ENCODE assay signal across 18 mouse cellular contexts in genomic region chr10:60398051-60398814, GRCm38 (mm10). TPM values are rescaled to one million over a fixed set of nuclear protein-coding genes. Genes with fewer than 3 reads are reported as not detected.
DNase-seq lines count a peak whose midpoint lies in the region; ATAC-seq and TF ChIP-seq lines count a peak whose summit lies in the region.
"Had no signal": no experiment of that assay in that cellular context is flagged by ENCODE, and none has a peak within 500 bp of the region (broad histone marks: within the 10 kb centered on the region; RNA-seq: fewer than 3 reads in every experiment).

No protein-coding gene starts in this region.

- ATAC-seq in common myeloid progenitor, adult 5-6 weeks (replicated peaks; ENCODE audit: low read depth, poor library complexity, severe bottlenecking) = peak; percentile 40
- ATAC-seq in kidney, embryonic 15.5 days (replicated peaks; ENCODE audit: low FRiP score) = no peak

- H3K27me3 ChIP-seq in kidney, embryonic 15.5 days = no peaks in the 10 kb centered on the region
- H3K27me3 ChIP-seq: embryonic facial prominence, embryonic 12.5 days; hindbrain, embryonic 15.5 days; limb, embryonic 12.5 days; lung, embryonic 15.5 days; neural tube, embryonic 12.5 days had no signal

- no peak for DNase-seq in gastrocnemius, adult 2 months
- DNase-seq in gastrocnemius, postnatal 14 days = no peak
- DNase-seq in lung, postnatal 36 days = peak; percentile 31
- DNase-seq in lung, postnatal 25 days (ENCODE audit: low spot score) = no peak
- peak; percentile 59 for DNase-seq in naive thymus-derived CD4-positive, alpha-beta T cell, adult 2 months (ENCODE audit: low read depth)
- DNase-seq in lung, adult 2 months = no peak
- DNase-seq: cerebellum, postnatal 10 days; heart, postnatal 10 days; spleen, adult 18-20 months had no signal

- WGBS in lung, adult 2 months = 72% methylated on average over 10 of the region's 10 CpGs
- 88% methylated on average over 10 of the region's 10 CpGs for WGBS in kidney, embryonic 15.5 days

- H3K27ac ChIP-seq in gastrocnemius, adult 2 months = 0 out of 2 replicates have a peak overlapping the region, but pooled peaks have one; percentile 31
- no peak overlapping the region for H3K27ac ChIP-seq in kidney, embryonic 15.5 days
- H3K27ac ChIP-seq: embryonic facial prominence, embryonic 12.5 days; limb, embryonic 12.5 days; lung, embryonic 15.5 days; neural tube, embryonic 12.5 days had no signal

- no peak for TF ChIP-seq POLR2A in lung, adult 2 months (IDR thresholded peaks at IDR 0.05; ENCODE audit: borderline replicate concordance, extremely low read depth, low read depth, low read length)

- H3K9me3 ChIP-seq in kidney, embryonic 15.5 days (replicated peaks) = no peaks in the 10 kb centered on the region
- H3K9me3 ChIP-seq: embryonic facial prominence, embryonic 12.5 days; hindbrain, embryonic 15.5 days; limb, embryonic 12.5 days; lung, embryonic 15.5 days; neural tube, embryonic 12.5 days had no signal

- H3K9ac ChIP-seq in kidney, embryonic 15.5 days = no peak overlapping the region
- H3K9ac ChIP-seq: embryonic facial prominence, embryonic 12.5 days; hindbrain, embryonic 15.5 days; limb, embryonic 12.5 days; lung, embryonic 15.5 days; neural tube, embryonic 12.5 days had no signal

- no peak overlapping the region for H3K4me3 ChIP-seq in gastrocnemius, adult 2 months
- H3K4me3 ChIP-seq in lung, adult 2 months (replicated peaks; ENCODE audit: extremely low read depth, low read depth, low read length) = no peak overlapping the region
- H3K4me3 ChIP-seq in kidney, embryonic 15.5 days (replicated peaks) = no peak overlapping the region
- H3K4me3 ChIP-seq: embryonic facial prominence, embryonic 12.5 days; hindbrain, embryonic 15.5 days; limb, embryonic 12.5 days; lung, embryonic 15.5 days; neural tube, embryonic 12.5 days had no signal

- no peaks in the 10 kb centered on the region for H3K4me1 ChIP-seq in lung, adult 2 months (ENCODE audit: control insufficient read depth, insufficient read depth, low read length)
- H3K4me1 ChIP-seq in kidney, embryonic 15.5 days = peaks cover 6% of the 10 kb centered on the region
- H3K4me1 ChIP-seq: embryonic facial prominence, embryonic 12.5 days; lung, embryonic 15.5 days had no signal

- H3K36me3 ChIP-seq in kidney, embryonic 15.5 days = no peaks in the 10 kb centered on the region
- H3K36me3 ChIP-seq: embryonic facial prominence, embryonic 12.5 days; hindbrain, embryonic 15.5 days; limb, embryonic 12.5 days; lung, embryonic 15.5 days; neural tube, embryonic 12.5 days had no signal

- H3K4me2 ChIP-seq in kidney, embryonic 15.5 days = no peak overlapping the region
- H3K4me2 ChIP-seq: embryonic facial prominence, embryonic 12.5 days; hindbrain, embryonic 15.5 days; limb, embryonic 12.5 days; lung, embryonic 15.5 days; midbrain, embryonic 11.5 days; neural tube, embryonic 12.5 days had no signal

- intact Hi-C loops in gastrocnemius, adult 2 months (cut with DNase I) = no loop called here
- intact Hi-C loops in gastrocnemius, postnatal 14 days (cut with DNase I; ENCODE audit: low total_unique reads) = no loop called here

- TF ChIP-seq CTCF in gastrocnemius, adult 2 months (IDR thresholded peaks at IDR 0.05) = peak; percentile 36
- no peak for TF ChIP-seq CTCF in lung, adult 2 months (IDR thresholded peaks at IDR 0.05; ENCODE audit: insufficient read depth, low read length)

RNA-seq across cellular contexts. Expression of gene Gm17455, which starts 1.3 kb away (rescaled TPM):
- under 1 TPM in 1 of 2 experiments, not detected in 1; 0.31 TPM for total RNA-seq in gastrocnemius, adult 2 months (2021)
- under 1 TPM in 1 of 2 experiments, not detected in 1; 0.27 TPM for total RNA-seq in gastrocnemius, postnatal 14 days (2021)
- total RNA-seq in common myeloid progenitor, adult 5-6 weeks (2017) = not detected in 2 replicates
- 0.33 and 1.2 TPM in 2 replicates for polyA plus RNA-seq in lung, adult 2 months (2012; rRNA removed)
- 0.62 and 0.88 TPM in 2 replicates for polyA plus RNA-seq in kidney, embryonic 15.5 days (2015; fragmentation: Nextera tagmentation; extraction: Ambion mirVana)
- total RNA-seq: heart, postnatal 10 days had no signal
- polyA plus RNA-seq: testis, adult 2 months had no signal

RNA-seq across cellular contexts. Expression of gene Vsir, which starts 51.6 kb away (rescaled TPM):
- total RNA-seq in gastrocnemius, adult 2 months (2021) = 1 to 10 TPM; 6.2 to 6.4 TPM
- 10 to 100 TPM; 12.9 to 14.7 TPM for total RNA-seq in gastrocnemius, postnatal 14 days (2021)
- 15.4 and 18.5 TPM in 2 replicates for total RNA-seq in common myeloid progenitor, adult 5-6 weeks (2017)
- polyA plus RNA-seq in lung, adult 2 months (2012; rRNA removed) = 87.9 and 105 TPM in 2 replicates
- polyA plus RNA-seq in kidney, embryonic 15.5 days (2015; fragmentation: Nextera tagmentation; extraction: Ambion mirVana) = 3.9 and 4.2 TPM in 2 replicates

Comparison
In these comparisons a context has a peak if more than half of its experiments do, and no peak if none do; other contexts are left out.
1. DNase-seq: peak in lung, postnatal 36 days (single experiment) and naive thymus-derived CD4-positive, alpha-beta T cell, adult 2 months (single experiment); none in gastrocnemius, adult 2 months (single experiment), gastrocnemius, postnatal 14 days (single experiment), lung, postnatal 25 days (single experiment) and lung, adult 2 months (single experiment).